Comparison of ENCODE assay signal across 18 mouse cellular contexts in genomic region chr2:131739022-131739421, GRCm38 (mm10).
"Had no signal": no experiment of that assay in that cellular context is flagged by ENCODE, and none has a peak within 500 bp of the region (broad histone marks: within the 10 kb centered on the region; RNA-seq: fewer than 3 reads in every experiment).

No protein-coding gene starts in this region.

- H3K9ac ChIP-seq: liver, embryonic 14.5 days; liver, postnatal 0 days; lung, embryonic 14.5 days; midbrain, embryonic 13.5 days; neural tube, embryonic 13.5 days had no signal

- DNase-seq: kidney, adult 18-20 months; kidney, adult 9 months; kidney, postnatal 36 days; layer of hippocampus, postnatal 36 days; liver, postnatal 0 days; lung, embryonic 14.5 days; thymus, adult 2 months; thymus, postnatal 14 days; thymus, postnatal 4 days had no signal

- H3K4me3 ChIP-seq: left cerebral cortex, adult 2 months; megakaryocyte, embryonic 14.5 days; midbrain, embryonic 10.5 days; midbrain, embryonic 13.5 days; myocyte; neural tube, embryonic 13.5 days had no signal

- H3K9me3 ChIP-seq: megakaryocyte, embryonic 14.5 days; midbrain, embryonic 10.5 days; midbrain, embryonic 13.5 days; neural tube, embryonic 13.5 days had no signal

- H3K4me1 ChIP-seq: megakaryocyte, embryonic 14.5 days; midbrain, embryonic 10.5 days; midbrain, embryonic 13.5 days; neural tube, embryonic 13.5 days had no signal

- H3K27me3 ChIP-seq: midbrain, embryonic 13.5 days; neural tube, embryonic 13.5 days had no signal

- H3K36me3 ChIP-seq: midbrain, embryonic 10.5 days; midbrain, embryonic 13.5 days; neural tube, embryonic 13.5 days had no signal

- H3K4me2 ChIP-seq: lung, embryonic 14.5 days; midbrain, embryonic 13.5 days; neural tube, embryonic 13.5 days had no signal

- H3K27ac ChIP-seq: left cerebral cortex, adult 2 months; liver, embryonic 14.5 days; midbrain, embryonic 10.5 days; midbrain, embryonic 13.5 days; neural tube, embryonic 13.5 days had no signal

- ATAC-seq: liver, postnatal 0 days; lung, postnatal 0 days; midbrain, embryonic 13.5 days; midbrain, embryonic 16.5 days had no signal
